Mouse (Mus musculus) forebrain, embryonic 16.5 days (tissue): ENCODE data around the gene Frmd5. TPM values are rescaled to one million over a fixed set of nuclear protein-coding genes. Genes with fewer than 3 reads are reported as not detected.
A peak's percentile ranks its signal among the peaks of the same experiment; 100 is the strongest.

Experiments
- ATAC-seq: fragments of 200-750 bp; cut with Nextera tagmentation; 2 replicates; pipeline ENCODE4 v1.8.0; 2017; ENCODE audit warnings: mild to moderate bottlenecking, moderate library complexity
- H3K27ac ChIP-seq: fragments of 300-500 bp; sonication (generic); 2 replicates; pipeline ENCODE4 v1.5.1; 2014; ENCODE audit warnings: low read length, control low read depth
- H3K27me3 ChIP-seq: fragments of 300-500 bp; sonication (generic); replicated peaks from 2 replicates; pipeline ENCODE4 v1.6.1; 2014; ENCODE audit warnings: low read length; ENCODE audit not compliant: control insufficient read depth, insufficient read depth
- H3K36me3 ChIP-seq: fragments of 300-500 bp; sonication (generic); 2 replicates; pipeline ENCODE4 v1.6.1; 2014; ENCODE audit not compliant: control insufficient read depth, insufficient read depth
- H3K4me1 ChIP-seq: fragments of 300-500 bp; sonication (generic); replicated peaks from 2 replicates; pipeline ENCODE4 v1.6.1; 2014; ENCODE audit warnings: low read length; ENCODE audit not compliant: control insufficient read depth, insufficient read depth
- H3K4me2 ChIP-seq: fragments of 300-500 bp; sonication (generic); 2 replicates; pipeline ENCODE4 v1.6.1; 2014; ENCODE audit warnings: mild to moderate bottlenecking, low read length, control low read depth
- H3K4me3 ChIP-seq: fragments of 300-500 bp; sonication (generic); replicated peaks from 2 replicates; pipeline ENCODE4 v1.5.1; 2014; ENCODE audit warnings: mild to moderate bottlenecking, low read length, control low read depth
- H3K9ac ChIP-seq: fragments of 300-500 bp; sonication (generic); replicated peaks from 2 replicates; pipeline ENCODE4 v1.6.1; 2014; ENCODE audit warnings: low read depth, low read length, control low read depth
- H3K9me3 ChIP-seq: fragments of 300-500 bp; sonication (generic); 2 replicates; pipeline ENCODE4 v1.6.1; 2016; ENCODE audit warnings: low read length; ENCODE audit not compliant: control insufficient read depth
- WGBS: fragments of 180-500 bp; shearing (Covaris S2); extraction: QIAGEN DNeasy Blood & Tissue Kit; methylation state at CpG from one replicate; pipeline ENCODE4 v1.1.7; 2014; 5-methylcytosine and 5-hydroxymethylcytosine counted together
- polyA plus RNA-seq: library from polyadenylated mRNA; unstranded; fragments of >200 nt; fragmentation: Nextera tagmentation; extraction: Ambion mirVana; gene quantifications from 2 replicates; pipeline ENCODE4 v1.2.1, GENCODE M21; 2015

The Frmd5 gene
- polyA plus RNA-seq, 1 experiment from 2014 or later, result 34.9 TPM

- no peak overlapping the region for H3K4me3 ChIP-seq
- H3K9me3 ChIP-seq, result no peaks in the 10 kb centered on the region
- WGBS, result 22% methylated on average over 6 of the region's 6 CpGs
- peaks cover 3% of the 10 kb centered on the region for H3K4me1 ChIP-seq
- no peaks in the 10 kb centered on the region for H3K27me3 ChIP-seq
- H3K4me2 ChIP-seq, result no peak overlapping the region
- no peak for ATAC-seq
- no peak overlapping the region for H3K27ac ChIP-seq
- no peak overlapping the region for H3K9ac ChIP-seq
- H3K36me3 ChIP-seq, result no peaks in the 10 kb centered on the region
Measured at GRCm38 (mm10) chr2:121755056-121755455, 51.8 kb downstream of the Frmd5 start.

- Histone ChIP-seq H3K4me3 (no peak overlapping the region), H3K4me2 (no peak overlapping the region), H3K4me1 (peaks cover 8% of the 10 kb centered on the region), H3K9me3 (no peaks in the 10 kb centered on the region), H3K27ac (no peak overlapping the region), H3K9ac (no peak overlapping the region), H3K27me3 (no peaks in the 10 kb centered on the region), H3K36me3 (no peaks in the 10 kb centered on the region)
- WGBS, result 63% methylated on average over 6 of the region's 6 CpGs
- ATAC-seq, result peak; percentile 55; the same call in 1 of the 2 replicates
Measured at GRCm38 (mm10) chr2:121750121-121750520, 56.8 kb downstream of the Frmd5 start.

GRCm38 (mm10) chr2:121741151-121741550, 65.7 kb downstream of the Frmd5 start:
- Histone ChIP-seq H3K27ac (no peak overlapping the region), H3K9ac (no peak overlapping the region), H3K4me1 (no peaks in the 10 kb centered on the region; the same call in 1 of the 2 replicates), H3K9me3 (no peaks in the 10 kb centered on the region), H3K36me3 (no peaks in the 10 kb centered on the region), H3K4me2 (no peak overlapping the region), H3K4me3 (no peak overlapping the region), H3K27me3 (no peaks in the 10 kb centered on the region)
- WGBS, result 90% methylated on average over 2 of the region's 2 CpGs
- no peak for ATAC-seq

GRCm38 (mm10) chr2:121739410-121739809, 67.5 kb downstream of the Frmd5 start:
- no peak for ATAC-seq
- Histone ChIP-seq H3K36me3 (no peaks in the 10 kb centered on the region), H3K27ac (no peak overlapping the region), H3K4me3 (no peak overlapping the region), H3K27me3 (no peaks in the 10 kb centered on the region), H3K4me1 (no peaks in the 10 kb centered on the region; the same call in 1 of the 2 replicates), H3K4me2 (no peak overlapping the region), H3K9ac (no peak overlapping the region), H3K9me3 (no peaks in the 10 kb centered on the region)
- WGBS, result 100% methylated on average over 4 of the region's 4 CpGs

- 36% methylated on average over 7 of the region's 7 CpGs for WGBS
- no peak for ATAC-seq
- Histone ChIP-seq H3K9ac (no peak overlapping the region), H3K4me1 (no peaks in the 10 kb centered on the region; the same call in 1 of the 2 replicates), H3K9me3 (no peaks in the 10 kb centered on the region), H3K36me3 (no peaks in the 10 kb centered on the region), H3K4me3 (no peak overlapping the region), H3K27ac (no peak overlapping the region), H3K27me3 (no peaks in the 10 kb centered on the region), H3K4me2 (no peak overlapping the region)
Measured at GRCm38 (mm10) chr2:121733426-121733825, 73.5 kb downstream of the Frmd5 start.

GRCm38 (mm10) chr2:121730486-121730885, 76.4 kb downstream of the Frmd5 start:
- no peaks in the 10 kb centered on the region for H3K4me1 ChIP-seq
- no peak overlapping the region for H3K4me3 ChIP-seq
- no peaks in the 10 kb centered on the region for H3K27me3 ChIP-seq
- H3K4me2 ChIP-seq, result no peak overlapping the region
- H3K36me3 ChIP-seq, result no peaks in the 10 kb centered on the region
- 94% methylated on average over 11 of the region's 11 CpGs for WGBS
- no peak for ATAC-seq
- H3K9ac ChIP-seq, result no peak overlapping the region
- H3K27ac ChIP-seq, result no peak overlapping the region
- H3K9me3 ChIP-seq, result no peaks in the 10 kb centered on the region

- ATAC-seq, result no peak
- Histone ChIP-seq H3K4me3 (no peak overlapping the region), H3K9me3 (no peaks in the 10 kb centered on the region), H3K9ac (no peak overlapping the region), H3K4me2 (no peak overlapping the region), H3K36me3 (no peaks in the 10 kb centered on the region), H3K27me3 (no peaks in the 10 kb centered on the region), H3K4me1 (no peaks in the 10 kb centered on the region), H3K27ac (no peak overlapping the region)
- 67% methylated on average over 9 of the region's 9 CpGs for WGBS
Measured at GRCm38 (mm10) chr2:121728907-121729575, 77.8 kb downstream of the Frmd5 start.

- 87% methylated on average over 4 of the region's 4 CpGs for WGBS
- no peak for ATAC-seq
- Histone ChIP-seq H3K4me2 (no peak overlapping the region), H3K9me3 (no peaks in the 10 kb centered on the region), H3K4me1 (no peaks in the 10 kb centered on the region), H3K4me3 (no peak overlapping the region), H3K27ac (no peak overlapping the region), H3K9ac (no peak overlapping the region), H3K36me3 (no peaks in the 10 kb centered on the region), H3K27me3 (no peaks in the 10 kb centered on the region)
Measured at GRCm38 (mm10) chr2:121724866-121725265, 82.0 kb downstream of the Frmd5 start.

GRCm38 (mm10) chr2:121723796-121724195, 83.1 kb downstream of the Frmd5 start:
- WGBS, result 82% methylated on average over 8 of the region's 8 CpGs
- no peak overlapping the region for H3K4me2 ChIP-seq

GRCm38 (mm10) chr2:121719000-121719399, 87.9 kb downstream of the Frmd5 start:
- no peak overlapping the region for H3K4me3 ChIP-seq
- H3K27me3 ChIP-seq, result no peaks in the 10 kb centered on the region
- H3K9me3 ChIP-seq, result 0 out of 2 replicates have a peak, but pooled peaks cover 2% of the 10 kb centered on the region
- 69% methylated on average over 6 of the region's 6 CpGs for WGBS
- H3K4me1 ChIP-seq, result peaks cover 16% of the 10 kb centered on the region
- H3K36me3 ChIP-seq, result no peaks in the 10 kb centered on the region
- no peak overlapping the region for H3K4me2 ChIP-seq
- H3K27ac ChIP-seq, result no peak overlapping the region
- H3K9ac ChIP-seq, result no peak overlapping the region
- no peak for ATAC-seq

More at GRCm38 (mm10) chr2:121723796-121724195, 83.1 kb downstream of the Frmd5 start:
- Histone ChIP-seq H3K27me3 (no peaks in the 10 kb centered on the region), H3K4me3 (no peak overlapping the region), H3K36me3 (no peaks in the 10 kb centered on the region), H3K4me1 (no peaks in the 10 kb centered on the region), H3K9me3 (no peaks in the 10 kb centered on the region), H3K9ac (no peak overlapping the region), H3K27ac (no peak overlapping the region)
- no peak for ATAC-seq
